Mouse (Mus musculus): ENCODE measurements at regions not wholly inside any gene's neighbourhood (a gene's known extent, or its start where the extent isn't known, plus 50 kb on each side); places are given as distances from the start of the nearest gene placed in this dataset.
"Not testable (repeated sequence)": the region's sequence is repeated elsewhere in the genome, so short reads cannot be mapped to it uniquely, and the experiment has no call there.

GRCm38 (mm10) chr14:114485781-114486180, 606.2 kb upstream of the Gpc5 start:
- no peak for DNase-seq (ENCODE audit: low read depth)

DNA sequence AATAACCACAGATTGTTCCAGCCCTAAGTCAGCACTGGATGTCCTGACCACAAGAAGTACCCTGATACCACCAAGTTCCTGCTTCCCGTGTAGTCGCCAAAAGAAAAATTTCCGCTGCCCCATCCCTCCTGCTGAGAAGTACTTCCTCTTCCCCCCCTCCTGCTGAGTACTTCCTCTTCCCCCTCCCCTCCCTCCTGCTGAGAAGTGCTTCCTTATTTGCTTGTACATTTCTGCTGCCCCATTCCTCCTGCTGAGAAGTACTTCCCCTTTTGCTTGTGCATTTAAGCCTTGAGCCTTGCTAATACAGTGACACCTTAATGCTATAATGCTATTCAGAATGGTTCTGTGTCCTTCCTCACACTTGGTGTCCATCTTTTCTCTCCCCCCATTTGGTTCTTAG, 598.6 kb upstream of the Gpc5 start:
- DNase-seq (ENCODE audit: low read depth), result not testable (repeated sequence)

GRCm38 (mm10) chr14:114504976-114505375, 587.0 kb upstream of the Gpc5 start:
- DNase-seq (ENCODE audit: low read depth), result no peak

GRCm38 (mm10) chr14:114547910-114548680, 543.9 kb upstream of the Gpc5 start:
- DNase-seq (ENCODE audit: low read depth), result no peak

GRCm38 (mm10) chr14:114549101-114549500, 542.9 kb upstream of the Gpc5 start:
- no peak for DNase-seq (ENCODE audit: low read depth)

- DNase-seq (ENCODE audit: low read depth), result no peak
Observed at GRCm38 (mm10) chr14:114566411-114567030, 525.5 kb upstream of the Gpc5 start.

GRCm38 (mm10) chr14:114567673-114568309, 524.2 kb upstream of the Gpc5 start:
- peak; percentile 20 for DNase-seq (ENCODE audit: low read depth)

GRCm38 (mm10) chr14:114587367-114588064, 504.5 kb upstream of the Gpc5 start:
- no peak for DNase-seq (ENCODE audit: low read depth)

DNA sequence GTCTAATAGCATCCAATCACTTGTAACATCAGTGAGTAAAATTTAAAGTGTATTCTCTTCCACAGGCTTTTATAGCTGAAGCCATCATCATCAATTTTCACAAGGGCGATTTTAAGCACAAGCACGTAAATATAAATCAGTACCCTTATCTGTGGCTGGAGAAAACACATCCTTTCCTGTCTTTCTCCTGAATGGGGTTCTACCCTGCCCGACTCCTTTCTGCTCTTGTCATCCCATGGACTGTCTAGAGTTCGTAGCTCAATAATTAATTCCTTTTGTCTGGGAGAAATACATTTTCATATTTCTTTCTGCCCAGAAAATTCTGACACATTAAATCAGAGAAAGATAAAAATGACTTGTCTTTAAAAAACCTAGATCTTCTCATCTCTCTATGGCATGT, 482.7 kb upstream of the Gpc5 start:
- no peak for DNase-seq (ENCODE audit: low read depth)

GRCm38 (mm10) chr14:114612400-114612799, 479.6 kb upstream of the Gpc5 start:
- no peak for DNase-seq (ENCODE audit: low read depth)

- DNase-seq (ENCODE audit: low read depth), result no peak
Observed at GRCm38 (mm10) chr14:114656636-114657035, 435.4 kb upstream of the Gpc5 start.

- no peak for DNase-seq (ENCODE audit: low read depth)
Observed at GRCm38 (mm10) chr14:114662028-114662427, 430.0 kb upstream of the Gpc5 start.

DNA sequence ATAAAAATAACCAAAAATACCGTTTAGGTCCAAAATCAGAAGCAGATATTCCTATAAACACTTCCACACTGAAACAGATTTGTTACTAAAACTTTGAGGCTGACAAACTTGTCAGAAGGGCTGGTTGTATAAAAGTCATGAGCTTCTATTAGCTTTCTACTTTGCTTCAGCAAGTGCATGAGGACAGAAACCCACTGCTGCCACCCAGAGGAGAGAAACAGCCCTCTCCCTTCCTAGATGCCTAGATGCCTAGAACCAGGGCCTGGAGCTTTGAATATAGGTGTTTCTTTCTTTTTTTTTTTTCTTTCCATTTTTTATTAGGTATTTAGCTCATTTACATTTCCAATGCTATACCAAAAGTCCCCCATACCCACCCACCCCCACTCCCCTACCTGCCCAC, 406.9 kb upstream of the Gpc5 start:
- no peak for DNase-seq (ENCODE audit: low read depth)

DNA sequence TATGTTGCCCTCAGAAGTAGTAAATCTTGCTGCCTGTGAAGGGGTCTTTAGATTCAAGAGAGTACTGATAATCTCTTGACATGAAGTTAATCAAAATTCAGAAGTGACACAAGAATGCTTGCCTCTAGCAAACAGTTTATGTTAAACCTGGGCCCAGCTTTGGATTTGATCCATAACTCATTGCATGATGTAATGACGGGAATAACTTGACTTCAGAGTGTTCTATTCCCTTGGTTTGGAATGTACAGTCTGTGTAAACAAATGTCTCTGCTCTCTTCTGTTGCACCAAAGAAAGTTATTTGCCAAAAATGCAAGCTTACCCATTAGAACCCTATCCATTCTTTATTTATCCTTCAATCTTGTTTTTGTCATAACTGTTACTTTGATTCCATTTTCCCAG, 397.1 kb upstream of the Gpc5 start:
- DNase-seq (ENCODE audit: low read depth), result no peak

GRCm38 (mm10) chr14:114697543-114697942, 394.5 kb upstream of the Gpc5 start:
- no peak for DNase-seq (ENCODE audit: low read depth)

GRCm38 (mm10) chr14:114723080-114723479, 368.9 kb upstream of the Gpc5 start:
- no peak for DNase-seq (ENCODE audit: low read depth)

- no peak for DNase-seq (ENCODE audit: low read depth)
Observed at GRCm38 (mm10) chr14:114767323-114767722, 324.7 kb upstream of the Gpc5 start.

GRCm38 (mm10) chr14:114776723-114777122, 315.3 kb upstream of the Gpc5 start:
- DNase-seq (ENCODE audit: low read depth), result no peak

DNA sequence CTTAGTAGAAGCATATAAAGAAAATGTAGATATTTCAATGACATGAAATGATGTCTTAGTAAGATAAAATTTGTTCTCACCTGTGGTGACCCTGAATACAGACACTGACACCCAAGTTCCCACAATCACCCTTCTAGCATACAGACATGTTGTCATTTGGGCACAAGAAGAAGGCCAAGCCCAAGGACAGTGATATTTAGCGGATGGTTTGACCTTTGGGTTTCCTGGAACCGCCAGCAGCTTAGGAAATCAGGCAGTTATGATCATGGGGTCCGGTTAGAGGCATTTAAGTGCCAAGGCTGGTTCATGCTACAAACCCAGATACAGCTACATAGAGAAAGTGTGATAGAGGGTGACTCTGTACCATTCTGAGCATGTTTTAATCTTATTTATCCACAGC, 310.2 kb upstream of the Gpc5 start:
- no peak for DNase-seq (ENCODE audit: low read depth)

- DNase-seq (ENCODE audit: low read depth), result peak; percentile 36
Observed at GRCm38 (mm10) chr14:114790946-114791830, 300.8 kb upstream of the Gpc5 start.

GRCm38 (mm10) chr14:114791831-114792224, 300.2 kb upstream of the Gpc5 start:
- DNase-seq (ENCODE audit: low read depth), result no peak

- no peak for DNase-seq (ENCODE audit: low read depth)
Observed at GRCm38 (mm10) chr14:114804643-114805042, 287.4 kb upstream of the Gpc5 start.
